Mouse (Mus musculus) lung, postnatal 0 days (tissue): ENCODE measurements around the gene Csgalnact2. TPM values are rescaled to one million over a fixed set of nuclear protein-coding genes. Genes with fewer than 3 reads are reported as not detected.
A peak's percentile ranks its signal among the peaks of the same experiment; 100 is the strongest.

Source experiments
- ATAC-seq: fragments of 200-750 bp; cut with Nextera tagmentation; 2 replicates; pipeline ENCODE4 v1.8.0; 2017; ENCODE audit warnings: moderate library complexity
- DNase-seq: peaks from one replicate; pipeline ENCODE4 v3.0.0-alpha.2; 2016; ENCODE audit warnings: low spot score
- H3K27ac ChIP-seq: fragments of 300-500 bp; sonication (generic); 2 replicates; pipeline ENCODE4 v1.5.1; 2014; ENCODE audit warnings: antibody characterized with exemption, mild to moderate bottlenecking, low read length, mixed read lengths
- H3K27me3 ChIP-seq: fragments of 300-500 bp; sonication (generic); replicated peaks from 2 replicates; pipeline ENCODE4 v1.6.1; 2014; ENCODE audit warnings: low read length, mixed read lengths; ENCODE audit not compliant: insufficient read depth
- H3K36me3 ChIP-seq: fragments of 300-500 bp; sonication (generic); 2 replicates; pipeline ENCODE4 v1.6.1; 2014; ENCODE audit warnings: low read length, mixed read lengths; ENCODE audit not compliant: insufficient read depth
- H3K4me1 ChIP-seq: fragments of 300-500 bp; sonication (generic); 2 replicates; pipeline ENCODE4 v1.6.1; 2014; ENCODE audit warnings: antibody characterized with exemption, low read depth, low read length, mixed read lengths; ENCODE audit not compliant: insufficient read depth
- H3K4me2 ChIP-seq: fragments of 300-500 bp; sonication (generic); replicated peaks from 2 replicates; pipeline ENCODE4 v1.6.1; 2014; ENCODE audit warnings: low read depth, mild to moderate bottlenecking, low read length, moderate library complexity, mixed read lengths
- H3K4me3 ChIP-seq: fragments of 300-500 bp; sonication (generic); 2 replicates; pipeline ENCODE4 v1.5.1; 2014; ENCODE audit warnings: low read depth, low read length
- H3K9ac ChIP-seq: fragments of 300-500 bp; sonication (generic); replicated peaks from 2 replicates; pipeline ENCODE4 v1.6.1; 2014; ENCODE audit warnings: low read depth, mild to moderate bottlenecking
- H3K9me3 ChIP-seq: fragments of 300-500 bp; sonication (generic); 2 replicates; pipeline ENCODE4 v1.6.1; 2016; ENCODE audit warnings: low read length, mixed read lengths
- CTCF ChIP-seq: IDR thresholded peaks from 2 replicates; pipeline ENCODE4 v1.5.1; 2016; ENCODE audit warnings: antibody characterized with exemption, mild to moderate bottlenecking
- EP300 ChIP-seq: IDR thresholded peaks from 2 replicates; pipeline ENCODE4 v1.6.1; 2016; ENCODE audit warnings: antibody characterized with exemption, mild to moderate bottlenecking, control low read depth
- WGBS: fragments of 180-500 bp; shearing (Covaris S2); extraction: QIAGEN DNeasy Blood & Tissue Kit; methylation state at CpG from one replicate; pipeline ENCODE4 v1.1.7; 2014; 5-methylcytosine and 5-hydroxymethylcytosine counted together
- polyA plus RNA-seq: library from polyadenylated mRNA; unstranded; fragments of >200 nt; fragmentation: Nextera tagmentation; extraction: Ambion mirVana; gene quantifications from 2 replicates; pipeline ENCODE4 v1.2.1, GENCODE M21; 2015

The Csgalnact2 gene
- polyA plus RNA-seq, 1 experiment from 2014 or later, result 36.6 TPM

- no peak overlapping the region for H3K27ac ChIP-seq
- TF ChIP-seq EP300 (no peak), CTCF (no peak)
- no peak overlapping the region for H3K4me3 ChIP-seq
- H3K9ac ChIP-seq, result no peak overlapping the region
- H3K36me3 ChIP-seq, result no peaks in the 10 kb centered on the region
- 100% methylated on average over 1 of the region's 1 CpGs for WGBS
- ATAC-seq (no peak), DNase-seq (no peak)
- no peaks in the 10 kb centered on the region for H3K4me1 ChIP-seq
- no peaks in the 10 kb centered on the region for H3K9me3 ChIP-seq
- H3K27me3 ChIP-seq, result no peaks in the 10 kb centered on the region
- H3K4me2 ChIP-seq, result no peak overlapping the region
These were observed 26.6 kb upstream of the Csgalnact2 start for GRCm38 (mm10) chr6:118165516-118165915.

DNA sequence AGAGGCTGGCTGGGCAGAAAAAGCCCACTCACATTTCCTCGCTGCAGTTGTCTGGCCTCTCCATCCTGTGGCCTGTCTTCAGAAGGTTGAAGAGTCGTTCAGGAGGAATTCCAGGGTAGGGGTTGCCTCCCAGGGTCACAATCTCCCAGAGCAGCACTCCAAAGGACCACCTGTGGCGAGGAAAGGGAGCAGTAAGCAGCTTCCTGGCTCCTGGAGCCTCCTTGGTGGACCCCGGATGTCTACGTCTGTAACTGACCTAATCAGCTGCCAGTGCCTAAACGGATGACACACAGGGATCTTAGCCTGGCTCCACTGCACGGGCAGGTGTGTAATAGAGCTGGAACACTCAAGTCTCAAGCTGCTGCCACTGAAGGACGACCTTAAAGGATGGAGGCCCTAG lies 25.8 kb upstream of the Csgalnact2 start:
- WGBS, result 47% methylated on average over 8 of the region's 8 CpGs
- no peaks in the 10 kb centered on the region for H3K27me3 ChIP-seq
- no peak for ATAC-seq
- H3K4me2 ChIP-seq, result peak overlapping the region; percentile 30
- DNase-seq, result no peak
- no peaks in the 10 kb centered on the region for H3K9me3 ChIP-seq
- H3K36me3 ChIP-seq, result no peaks in the 10 kb centered on the region
- no peak overlapping the region for H3K27ac ChIP-seq
- no peak overlapping the region for H3K9ac ChIP-seq
- H3K4me3 ChIP-seq, result no peak overlapping the region
- TF ChIP-seq CTCF (no peak), EP300 (no peak)
- no peaks in the 10 kb centered on the region for H3K4me1 ChIP-seq

GRCm38 (mm10) chr6:118163086-118163485 lies 24.1 kb upstream of the Csgalnact2 start:
- 84% methylated on average over 2 of the region's 2 CpGs for WGBS
- Histone ChIP-seq H3K27ac (peak overlapping the region; percentile 68), H3K9ac (no peak overlapping the region), H3K4me2 (peak overlapping the region; percentile 12), H3K36me3 (no peaks in the 10 kb centered on the region), H3K4me3 (no peak overlapping the region), H3K27me3 (no peaks in the 10 kb centered on the region), H3K9me3 (no peaks in the 10 kb centered on the region), H3K4me1 (no peaks in the 10 kb centered on the region; the same call in 1 of the 2 replicates)
- ATAC-seq, result peak; percentile 9
- TF ChIP-seq EP300, result no peak
- no peak for TF ChIP-seq CTCF
- no peak for DNase-seq

DNA sequence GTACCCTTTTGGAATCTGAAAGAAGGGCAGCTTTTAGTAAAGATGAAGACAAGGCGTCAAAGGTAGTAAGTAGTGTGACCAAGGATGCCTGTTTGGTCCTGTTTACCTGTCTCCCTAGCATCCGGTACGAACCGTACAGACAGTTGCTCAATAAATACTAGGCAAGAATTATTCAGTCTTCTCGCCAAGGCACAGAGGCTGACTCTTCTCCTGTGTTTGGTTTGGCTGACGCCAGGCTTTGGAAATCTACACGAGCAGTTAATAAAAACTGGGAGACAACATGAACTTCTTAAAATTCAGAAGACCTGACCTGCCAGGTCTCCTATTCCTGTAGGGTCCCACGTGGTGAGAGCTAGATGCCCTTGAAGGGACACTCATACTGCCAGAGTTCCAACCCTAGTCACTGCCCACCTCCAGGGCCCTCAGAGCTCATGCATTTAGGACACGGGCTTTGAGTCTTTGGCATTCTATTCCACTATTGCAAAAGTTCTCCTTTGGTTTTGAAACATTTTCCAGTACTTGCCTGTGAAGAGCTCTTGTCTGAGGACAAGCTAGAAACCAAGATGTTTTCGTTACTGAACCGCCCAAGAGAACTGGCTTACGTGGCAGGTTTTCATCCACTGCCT lies 23.6 kb upstream of the Csgalnact2 start:
- WGBS, result 53% methylated on average over 12 of the region's 12 CpGs
- H3K4me3 ChIP-seq, result no peak overlapping the region
- no peak for TF ChIP-seq CTCF
- TF ChIP-seq EP300, result peak; percentile 91

DNA sequence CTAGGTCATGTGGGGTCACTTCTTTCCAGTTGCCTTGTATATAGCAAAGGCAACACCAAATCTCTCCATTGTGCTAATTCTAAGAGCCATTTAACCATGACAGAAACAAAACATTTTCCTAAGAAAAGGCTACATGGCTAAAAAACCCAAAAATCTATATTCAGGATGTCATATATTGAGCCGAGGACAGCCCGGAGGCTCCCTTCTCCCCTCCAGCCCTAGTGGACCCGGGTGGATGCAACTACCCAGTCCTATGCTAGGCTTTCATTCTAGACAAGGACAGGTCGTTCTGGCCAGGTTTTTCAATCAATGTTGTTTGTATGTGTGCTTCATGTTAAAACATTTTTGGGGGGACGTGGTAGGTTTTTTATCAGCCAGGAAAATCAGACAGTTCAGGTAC lies 14.2 kb upstream of the Csgalnact2 start:
- H3K27me3 ChIP-seq, result no peaks in the 10 kb centered on the region
- no peak overlapping the region for H3K27ac ChIP-seq
- TF ChIP-seq EP300, result no peak
- no peak for TF ChIP-seq CTCF
- H3K36me3 ChIP-seq, result no peaks in the 10 kb centered on the region
- ATAC-seq (no peak), DNase-seq (peak; percentile 66)
- H3K4me2 ChIP-seq, result no peak overlapping the region
- H3K9ac ChIP-seq, result no peak overlapping the region
- H3K4me1 ChIP-seq, result no peaks in the 10 kb centered on the region; the same call in 1 of the 2 replicates
- H3K9me3 ChIP-seq, result no peaks in the 10 kb centered on the region
- WGBS, result 80% methylated on average over 5 of the region's 5 CpGs
- no peak overlapping the region for H3K4me3 ChIP-seq

More for the DNA sequence above, 23.6 kb upstream of the Csgalnact2 start:
- DNase-seq (peak; percentile 85), ATAC-seq (peak; percentile 93)
- H3K4me2 ChIP-seq, result peak overlapping the region; percentile 12; the same call in 1 of the 2 replicates
- H3K27ac ChIP-seq, result peak overlapping the region; percentile 68
- H3K27me3 ChIP-seq, result no peaks in the 10 kb centered on the region
- no peak overlapping the region for H3K9ac ChIP-seq
- no peaks in the 10 kb centered on the region for H3K36me3 ChIP-seq
- no peaks in the 10 kb centered on the region for H3K9me3 ChIP-seq
- no peaks in the 10 kb centered on the region; the same call in 1 of the 2 replicates for H3K4me1 ChIP-seq

DNA sequence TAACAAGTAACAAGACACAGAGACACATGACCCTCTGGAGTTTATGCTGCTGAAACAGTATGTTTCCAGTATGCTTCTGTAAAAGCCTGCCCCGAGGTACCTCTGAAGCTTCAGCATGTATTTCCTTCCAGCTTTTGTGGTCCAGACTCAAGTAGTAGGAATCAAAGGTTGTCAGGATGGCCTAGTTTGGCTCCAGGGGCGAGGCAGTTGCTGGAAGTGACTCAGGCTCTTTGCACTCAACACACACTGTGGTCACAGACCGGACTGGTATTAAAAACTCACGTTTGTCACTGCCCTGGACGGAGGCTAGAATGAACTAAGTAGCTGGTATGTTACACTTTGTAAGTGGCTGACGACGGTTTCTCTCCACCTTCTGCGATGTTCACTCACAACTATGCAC lies 12.0 kb upstream of the Csgalnact2 start:
- Histone ChIP-seq H3K4me2 (no peak overlapping the region), H3K4me3 (no peak overlapping the region), H3K27me3 (no peaks in the 10 kb centered on the region; the same call in 1 of the 2 replicates), H3K9me3 (no peaks in the 10 kb centered on the region), H3K27ac (no peak overlapping the region), H3K9ac (no peak overlapping the region), H3K36me3 (no peaks in the 10 kb centered on the region), H3K4me1 (no peaks in the 10 kb centered on the region)
- ATAC-seq (no peak), DNase-seq (no peak)
- TF ChIP-seq CTCF, result no peak
- TF ChIP-seq EP300, result no peak
- WGBS, result 63% methylated on average over 8 of the region's 8 CpGs
